Mouse (Mus musculus): Measurements from ENCODE around the gene Jmjd8.

- no peak for TF ChIP-seq CTCF (IDR thresholded peaks at IDR 0.05; ENCODE audit: low read depth)
- no peak for TF ChIP-seq EP300 (IDR thresholded peaks at IDR 0.05; ENCODE audit: low read depth)
Observed at GRCm38 (mm10) chr17:25867509-25867835, 38.8 kb downstream of the Jmjd8 start.

All from heart, postnatal 0 days (tissue).